Mouse (Mus musculus) embryo, embryonic 10.5 days (tissue): ENCODE measurements at regions not wholly inside any gene's neighbourhood (a gene's known extent, or its start where the extent isn't known, plus 50 kb on each side); places are given as distances from the start of the nearest gene placed in this dataset.
A peak's percentile ranks its signal among the peaks of the same experiment; 100 is the strongest.

Experiments
- DNase-seq: peaks from one replicate; pipeline ENCODE4 v3.0.0-alpha.2; 2015; ENCODE audit warnings: low spot score

DNA sequence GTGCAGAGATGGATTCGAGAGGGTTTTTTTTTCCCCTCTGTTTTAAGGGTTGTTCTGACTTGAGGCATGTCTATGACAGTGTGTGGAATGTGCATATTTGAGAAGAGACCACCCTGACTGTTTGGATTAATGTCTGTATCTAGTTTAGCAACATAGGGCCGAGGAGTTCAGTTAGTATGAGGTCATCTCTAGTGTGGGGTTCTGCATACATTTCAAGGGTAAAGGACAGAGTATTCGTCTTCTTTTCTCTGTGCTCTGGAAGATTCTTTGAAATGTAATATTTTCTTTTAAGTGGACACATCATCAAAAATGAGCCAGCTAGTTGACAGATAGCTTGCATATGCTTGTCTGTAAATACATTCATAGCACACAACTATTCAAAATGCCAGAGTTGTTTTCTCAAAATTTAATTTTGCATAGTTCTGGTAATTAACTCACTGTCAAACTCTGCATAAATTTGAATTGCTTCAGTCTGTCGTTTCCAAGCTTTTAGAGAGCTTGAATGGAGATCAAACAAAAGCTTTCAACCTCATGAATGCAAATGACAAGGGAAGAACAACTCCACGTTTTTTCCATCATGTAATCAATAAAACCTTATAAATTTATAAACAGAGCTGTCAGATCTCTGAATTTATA is 415.5 kb downstream of the Adamts20 start:
- no peak for DNase-seq

DNA sequence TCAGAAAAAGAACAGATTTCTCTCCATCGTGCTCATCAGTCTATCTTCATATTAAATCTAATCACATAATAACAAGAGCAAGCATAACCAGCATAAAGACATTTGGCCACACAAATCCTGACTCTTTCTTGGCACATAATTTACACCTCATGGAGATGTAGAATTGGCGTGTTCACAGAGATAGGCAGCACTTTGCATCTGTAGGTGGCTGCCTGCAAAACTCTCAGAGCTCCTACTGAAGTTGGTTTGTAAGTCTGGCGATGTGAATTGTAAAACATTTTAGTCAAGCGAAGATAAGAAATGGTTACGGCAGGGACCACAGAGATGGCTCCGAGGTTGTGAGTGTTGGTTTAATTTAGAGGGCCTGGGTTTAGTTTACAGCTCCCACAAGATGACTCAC is 419.0 kb downstream of the Adamts20 start:
- DNase-seq: no peak

DNA sequence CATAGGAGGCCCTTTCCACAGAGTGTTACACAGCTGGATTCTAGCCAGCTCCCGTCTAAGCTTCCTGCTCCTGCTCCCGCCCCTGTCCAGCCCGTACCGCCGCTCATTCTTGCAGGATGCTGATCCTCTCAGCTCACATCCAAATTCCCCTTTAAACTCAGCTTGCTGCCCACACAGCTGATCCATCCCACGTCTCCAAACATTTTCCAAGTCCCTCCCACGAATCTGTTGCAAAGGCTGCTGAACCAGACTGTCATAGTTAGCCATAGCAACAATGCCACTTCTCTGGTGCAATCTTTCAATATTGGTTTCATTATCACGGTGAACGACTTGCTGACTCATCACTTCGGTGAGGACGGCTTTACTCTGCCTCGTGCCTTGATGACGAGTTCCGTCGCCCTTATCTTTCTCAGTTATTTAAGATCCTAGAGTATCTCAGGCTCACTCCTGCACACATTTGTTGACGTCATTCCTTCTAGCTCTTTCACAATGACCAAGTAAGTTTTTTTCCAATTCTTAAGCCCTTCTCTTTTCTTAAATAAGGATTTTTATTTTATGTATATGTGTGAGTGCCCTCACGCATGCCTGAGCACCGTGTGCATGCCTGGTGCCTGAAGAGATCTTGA is 420.0 kb downstream of the Adamts20 start:
- no peak for DNase-seq

DNA sequence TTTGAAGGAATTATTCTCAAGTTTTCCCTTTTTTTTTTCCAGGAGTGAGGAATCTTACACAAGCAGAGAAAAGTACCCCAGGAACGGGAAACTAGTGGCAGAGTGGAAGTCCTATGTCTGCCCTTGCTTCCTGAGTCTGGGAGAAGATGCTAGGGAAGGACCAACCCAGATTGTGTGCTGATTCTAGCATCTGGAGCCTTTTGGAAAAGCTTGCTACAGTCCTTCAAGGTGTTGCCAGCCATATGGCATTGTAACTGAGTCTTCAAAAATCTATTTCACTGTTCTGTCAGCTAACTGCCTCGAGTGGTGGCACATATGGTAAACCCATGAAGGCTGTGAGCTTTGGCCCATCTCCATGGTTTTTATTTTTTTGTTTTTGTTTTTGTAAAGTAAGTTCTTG is 432.3 kb downstream of the Adamts20 start:
- DNase-seq: no peak

DNA sequence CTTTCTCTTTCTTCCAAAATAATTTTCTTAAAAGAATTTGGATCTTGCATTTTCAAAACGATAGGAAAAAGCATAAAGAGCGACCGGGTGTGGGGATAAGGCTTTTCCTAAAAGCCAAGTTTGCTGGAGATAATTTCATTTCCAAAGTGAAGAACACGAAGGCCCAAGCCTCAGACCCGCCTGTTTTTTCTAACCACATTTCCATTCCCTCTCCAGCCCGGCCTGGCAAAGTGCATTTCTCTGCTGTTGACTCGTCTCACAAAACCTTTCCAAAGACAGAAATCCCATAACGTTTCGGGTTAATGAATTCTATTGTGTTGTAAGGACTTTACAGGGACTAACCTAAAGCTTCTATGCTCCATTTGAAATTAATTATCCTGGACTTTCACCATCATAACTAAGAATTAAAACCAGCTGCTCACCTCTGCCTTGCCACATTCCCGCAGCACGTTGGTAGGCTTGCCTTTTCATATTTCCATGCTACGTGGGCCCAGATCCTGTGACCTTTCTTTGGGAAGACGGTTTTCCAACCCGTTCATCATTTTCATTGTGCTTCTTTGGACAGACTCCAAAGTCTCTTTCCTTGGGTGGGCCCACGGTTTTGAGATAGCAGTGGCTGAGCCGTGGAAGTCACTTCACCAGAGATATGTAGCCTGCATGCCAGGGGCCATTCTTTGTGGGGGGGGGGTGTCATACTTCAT is 430.5 kb upstream of the Prickle1 start:
- peak; percentile 53 for DNase-seq

DNA sequence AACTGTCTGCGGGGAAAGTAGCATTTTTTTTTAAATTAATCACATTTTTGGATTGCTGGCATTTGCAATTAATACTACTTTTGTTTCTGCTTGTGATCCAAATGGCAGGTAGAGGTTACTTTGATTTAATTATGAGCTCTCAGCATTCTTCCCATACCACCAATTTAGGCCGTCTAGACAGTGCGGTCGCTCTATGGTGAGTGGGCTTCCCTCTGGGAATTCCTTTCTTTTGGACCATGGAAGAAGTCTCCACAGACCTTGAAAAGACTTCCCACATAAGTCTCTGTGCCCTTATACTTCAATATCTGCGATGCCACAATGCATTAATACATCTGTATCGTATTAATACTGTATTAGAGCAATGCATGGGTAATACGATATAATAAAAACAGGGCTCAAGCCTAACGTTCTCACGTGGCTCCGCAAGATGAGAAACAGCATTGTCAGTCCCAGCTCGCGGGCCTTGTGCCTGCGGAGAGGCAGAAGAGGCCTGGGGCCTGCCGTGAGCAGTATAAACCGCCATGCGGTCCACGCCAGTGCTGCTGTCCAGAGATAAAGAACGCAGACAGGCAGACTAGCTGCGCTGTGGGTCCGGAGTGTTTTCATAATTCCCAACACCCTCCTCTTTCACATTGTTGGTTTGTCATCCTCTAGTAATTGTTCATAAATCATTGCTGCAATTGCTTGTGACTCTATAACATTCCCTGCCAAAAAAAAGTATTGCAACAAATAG is 429.7 kb upstream of the Prickle1 start:
- no peak for DNase-seq

DNA sequence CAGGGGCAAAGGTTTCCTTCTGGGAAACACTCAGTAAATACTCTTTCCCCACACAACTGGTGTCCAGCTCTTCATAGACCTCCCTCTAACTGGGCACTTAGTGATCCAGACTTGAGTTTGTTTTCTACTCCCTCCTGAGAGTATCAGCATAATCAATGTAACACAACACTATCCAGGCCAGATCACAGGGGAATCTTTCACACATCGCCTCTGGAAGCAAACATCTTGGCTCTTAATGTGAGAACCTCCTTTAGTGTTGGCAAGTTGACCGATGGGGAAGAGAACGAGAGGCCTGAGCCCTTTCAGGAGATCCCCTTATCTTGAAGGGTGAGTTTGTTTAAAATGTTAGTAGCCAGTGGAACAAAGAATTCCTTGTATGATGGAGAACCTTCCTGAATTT is 429.1 kb upstream of the Prickle1 start:
- no peak for DNase-seq

DNA sequence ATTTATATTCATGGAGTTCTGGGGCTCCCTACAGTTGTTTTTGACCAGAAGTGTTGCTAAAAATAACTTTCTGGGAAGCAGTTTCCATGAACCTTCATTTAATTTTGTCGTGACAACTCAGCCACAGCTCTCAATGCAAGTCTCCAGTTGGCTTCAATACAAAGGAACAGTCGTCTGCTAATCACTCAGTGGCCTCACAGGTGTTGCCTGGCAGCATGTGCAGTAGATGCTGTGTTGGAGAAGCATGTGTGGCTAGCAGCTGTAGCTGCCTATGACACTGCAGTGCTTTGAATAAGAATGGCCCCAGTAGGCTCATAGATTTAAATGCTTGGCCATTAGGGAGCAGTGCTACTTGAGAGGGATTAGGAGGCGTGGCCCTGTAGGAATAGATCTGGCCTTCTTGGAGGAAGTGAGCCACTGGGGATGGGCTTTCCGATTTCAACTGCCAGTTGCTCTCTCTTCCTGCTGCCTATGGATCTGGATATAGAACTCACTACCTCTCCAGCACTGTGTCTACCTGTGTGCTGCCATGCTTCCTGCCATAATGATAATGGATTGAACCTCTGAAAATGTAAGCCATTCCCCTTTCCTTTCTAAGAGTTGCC is 428.5 kb upstream of the Prickle1 start:
- no peak for DNase-seq

DNA sequence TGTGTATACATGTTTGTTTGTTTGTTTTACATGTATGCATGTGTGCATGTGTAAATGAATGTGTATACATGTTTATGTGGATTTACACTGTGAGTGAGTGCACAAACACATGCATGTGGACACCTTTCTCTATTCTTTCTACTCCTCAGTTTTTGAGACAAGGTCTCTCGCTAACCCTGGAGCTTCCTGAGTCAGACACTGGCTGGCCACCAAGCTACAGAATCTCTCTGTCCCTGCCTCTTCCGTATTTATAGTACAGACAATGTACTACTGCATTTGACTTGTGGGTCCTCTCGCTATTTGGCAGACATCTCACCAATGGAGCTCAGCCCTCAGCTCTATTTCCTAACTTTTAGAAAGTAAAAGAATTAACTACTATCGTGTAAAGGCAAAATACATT is 427.8 kb upstream of the Prickle1 start:
- DNase-seq: no peak

DNA sequence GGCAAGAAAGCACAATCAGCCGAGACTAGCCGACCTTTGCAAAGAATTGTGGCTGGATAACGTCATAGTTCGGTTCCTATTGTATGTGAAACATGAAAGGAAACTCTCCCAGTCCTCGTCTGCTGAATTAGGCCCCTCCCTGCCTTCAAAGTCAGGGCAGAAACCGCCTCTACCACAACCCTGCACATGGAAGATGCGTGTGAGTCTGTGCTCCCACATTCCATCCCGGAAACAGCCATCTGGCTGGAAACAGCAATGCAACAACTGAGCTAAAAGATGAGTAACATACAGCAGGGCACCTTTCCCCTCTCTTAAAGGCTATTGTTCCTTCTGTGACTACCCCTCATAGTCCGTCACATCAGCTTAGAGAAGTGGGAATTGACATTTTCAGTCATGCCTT is 422.1 kb upstream of the Prickle1 start:
- DNase-seq: no peak

DNA sequence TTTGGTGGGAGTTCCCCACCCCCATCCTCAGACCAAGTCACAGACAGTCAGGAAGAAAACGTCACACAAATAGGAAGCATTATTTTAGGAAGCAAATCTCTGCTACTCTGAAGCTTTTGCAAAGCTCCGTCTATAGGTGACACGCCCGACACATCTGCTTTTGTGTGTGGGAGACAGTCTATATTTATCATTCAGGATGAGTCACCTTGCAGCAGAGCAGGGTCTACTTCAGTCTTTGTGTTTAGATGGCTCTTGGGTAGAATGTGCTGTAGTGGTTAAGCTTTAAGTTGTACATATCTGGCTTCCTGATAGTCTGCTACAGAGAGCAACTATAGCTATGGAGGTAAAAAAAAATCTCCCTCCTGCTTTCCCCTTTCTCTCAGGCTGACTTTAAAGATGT is 415.8 kb upstream of the Prickle1 start:
- no peak for DNase-seq

DNA sequence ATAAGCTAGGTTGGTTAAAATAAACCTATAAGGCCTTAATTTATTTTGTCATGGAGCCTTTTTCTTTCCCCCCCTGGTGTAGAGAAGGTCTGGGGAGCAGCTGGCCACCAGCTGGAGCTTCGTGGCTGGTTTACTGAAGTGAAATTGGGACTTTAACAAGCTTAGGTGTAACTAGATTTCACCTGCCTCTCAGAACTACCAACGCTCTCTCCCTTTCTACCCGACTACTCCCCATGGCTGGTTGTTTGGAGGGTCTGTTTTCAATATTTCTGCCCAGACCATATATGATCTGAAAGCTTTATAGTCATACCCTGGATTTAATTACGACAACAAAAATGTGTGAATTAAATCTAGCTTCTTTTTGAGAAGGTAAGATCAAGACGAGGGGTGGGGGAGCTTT is 410.4 kb upstream of the Prickle1 start:
- DNase-seq: peak; percentile 27

DNA sequence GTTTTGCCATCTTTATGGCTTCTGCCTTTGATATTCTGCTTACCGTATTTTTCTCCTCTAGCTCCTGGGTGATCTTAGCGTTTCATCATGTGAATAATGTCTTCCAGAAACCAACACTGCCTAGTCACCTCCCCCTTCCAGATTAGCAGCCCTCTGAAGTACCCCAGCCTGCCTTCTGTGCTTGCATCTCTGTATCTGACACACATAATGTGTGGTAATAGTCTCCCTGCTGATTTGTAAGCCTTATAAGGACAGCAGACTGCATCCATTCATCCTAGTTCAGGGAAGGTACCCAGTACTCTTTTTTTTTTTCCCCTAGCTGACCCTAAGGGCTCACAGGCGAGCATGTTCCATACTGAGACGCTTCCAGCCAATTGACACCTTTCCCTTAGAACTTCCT is 409.2 kb upstream of the Prickle1 start:
- DNase-seq: peak; percentile 57

DNA sequence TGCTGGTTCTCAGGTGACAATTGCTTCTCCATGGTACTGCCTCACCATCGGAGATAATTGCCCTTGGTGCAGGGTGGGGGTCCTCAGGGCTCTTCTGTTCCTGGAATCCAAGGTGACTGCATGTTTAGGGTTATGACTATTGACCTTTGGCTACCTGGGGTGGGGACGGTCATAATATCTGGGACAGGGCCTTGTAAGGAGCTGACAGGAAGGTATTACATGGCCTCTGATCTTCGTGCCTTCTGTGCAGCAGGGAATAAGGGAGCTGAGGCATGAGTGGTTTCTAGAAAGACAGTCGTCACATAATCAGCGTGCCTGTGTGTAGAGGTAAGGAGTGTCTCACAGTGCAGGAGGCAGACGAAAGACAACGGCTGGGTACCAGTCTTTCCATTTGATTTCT is 407.5 kb upstream of the Prickle1 start:
- no peak for DNase-seq

DNA sequence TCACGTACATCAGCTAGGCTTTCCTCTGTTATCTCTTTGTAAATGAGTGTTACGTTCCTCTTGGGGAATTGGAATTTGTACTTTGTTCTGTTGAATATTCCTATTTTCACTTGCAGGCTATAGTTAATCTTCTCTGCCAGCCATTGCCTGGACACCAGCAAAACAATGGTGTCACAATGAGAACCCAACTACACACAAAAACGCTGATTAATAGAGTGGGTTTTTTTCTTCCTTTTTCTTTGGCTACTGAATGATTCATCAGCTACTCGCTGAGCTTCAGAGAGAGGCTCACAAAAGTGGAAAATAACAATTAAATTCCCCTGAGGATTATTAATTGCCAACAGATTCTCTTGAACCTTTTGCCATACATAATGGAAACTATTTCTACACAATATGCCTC is 398.9 kb upstream of the Prickle1 start:
- no peak for DNase-seq

DNA sequence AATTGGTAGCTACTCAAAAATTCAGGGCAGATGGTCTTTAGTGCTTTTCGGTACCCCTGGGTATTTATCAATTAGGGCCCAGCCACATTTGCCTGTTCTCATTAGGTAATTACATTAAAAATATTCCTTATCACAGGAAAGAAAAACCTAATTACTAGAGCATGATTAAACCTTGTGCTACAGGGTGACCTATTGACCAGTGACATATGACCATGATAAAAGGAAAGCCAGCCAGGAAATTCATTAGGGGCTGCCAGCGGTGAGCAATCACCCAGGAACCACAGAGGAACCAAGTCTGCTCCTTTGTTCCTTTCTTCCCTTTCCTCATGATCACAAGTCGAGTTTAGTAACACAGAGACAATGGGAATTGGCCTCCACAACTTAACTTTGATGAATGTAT is 394.4 kb upstream of the Prickle1 start:
- peak; percentile 42 for DNase-seq

DNA sequence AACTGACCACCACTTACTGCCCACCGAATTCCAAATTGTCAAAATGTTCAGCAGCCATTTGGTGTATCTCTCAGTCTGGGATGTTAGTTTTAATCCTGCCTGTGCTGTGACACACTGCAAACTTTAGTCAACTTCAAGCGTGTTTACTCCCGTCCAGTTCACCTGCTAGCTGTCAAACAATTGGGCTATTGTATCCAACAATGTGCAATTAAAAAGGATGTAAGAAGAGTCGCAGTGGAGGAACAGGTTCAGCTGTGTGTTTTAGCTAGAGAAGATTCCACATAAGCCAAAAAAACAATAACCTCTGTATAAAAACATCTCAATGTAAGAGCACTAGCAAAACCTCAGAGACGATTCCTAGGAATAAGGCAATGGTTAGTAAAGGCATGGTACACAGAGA is 392.7 kb upstream of the Prickle1 start:
- DNase-seq: no peak

DNA sequence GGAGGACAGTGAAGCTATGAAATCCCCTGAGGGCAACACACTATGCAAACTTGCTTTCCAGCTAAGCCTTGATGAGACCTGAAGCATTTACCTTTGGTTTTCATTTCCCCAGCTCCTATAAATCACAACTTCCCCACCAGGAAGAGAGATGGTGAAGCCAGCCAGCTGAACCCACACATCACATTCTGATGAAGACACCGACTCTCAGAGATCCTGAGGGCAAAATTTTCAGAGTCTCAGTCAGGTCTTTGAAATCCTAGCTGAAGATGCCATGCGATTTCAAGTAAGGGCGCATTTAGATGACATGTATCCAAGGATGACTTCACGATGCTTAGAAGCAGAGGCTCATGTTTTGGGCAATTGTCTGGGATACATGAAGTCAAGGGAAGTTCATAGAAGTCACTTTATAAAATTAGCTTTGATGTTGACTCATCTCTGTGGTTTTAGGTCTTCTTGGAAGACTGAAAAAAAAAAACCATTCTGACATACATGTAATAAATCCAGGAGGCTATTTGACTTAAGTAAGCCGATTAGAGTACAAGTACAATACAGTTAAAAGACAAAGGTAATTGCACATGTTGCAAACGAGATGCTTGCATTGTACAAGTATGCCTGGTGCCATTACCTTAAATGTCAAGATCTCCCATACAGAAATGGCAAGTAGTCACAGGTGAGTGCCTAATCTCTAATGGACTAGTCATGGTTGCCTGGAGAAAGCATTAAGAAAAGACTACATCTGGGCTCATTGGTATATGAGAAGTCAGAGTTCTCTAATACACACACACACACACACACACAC is 391.1 kb upstream of the Prickle1 start:
- no peak for DNase-seq

DNA sequence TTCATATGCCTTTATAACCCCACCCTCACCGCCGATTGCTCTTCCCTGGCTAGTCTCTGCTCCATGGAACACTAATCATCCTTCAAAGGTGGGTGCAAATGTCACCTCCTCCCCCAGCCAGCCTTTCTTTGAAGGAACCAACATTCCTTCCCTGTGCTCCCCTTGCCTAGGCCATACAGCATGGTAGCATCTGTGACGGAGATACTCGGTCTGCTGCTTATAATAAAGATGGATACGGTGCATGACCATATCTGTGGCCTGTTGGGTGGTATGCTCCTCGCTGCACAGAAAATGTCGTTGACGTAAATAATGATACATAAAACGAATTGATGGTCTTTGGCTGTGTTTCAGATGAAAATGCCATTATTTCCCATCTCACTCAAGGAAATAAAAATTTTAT is 386.4 kb upstream of the Prickle1 start:
- no peak for DNase-seq

DNA sequence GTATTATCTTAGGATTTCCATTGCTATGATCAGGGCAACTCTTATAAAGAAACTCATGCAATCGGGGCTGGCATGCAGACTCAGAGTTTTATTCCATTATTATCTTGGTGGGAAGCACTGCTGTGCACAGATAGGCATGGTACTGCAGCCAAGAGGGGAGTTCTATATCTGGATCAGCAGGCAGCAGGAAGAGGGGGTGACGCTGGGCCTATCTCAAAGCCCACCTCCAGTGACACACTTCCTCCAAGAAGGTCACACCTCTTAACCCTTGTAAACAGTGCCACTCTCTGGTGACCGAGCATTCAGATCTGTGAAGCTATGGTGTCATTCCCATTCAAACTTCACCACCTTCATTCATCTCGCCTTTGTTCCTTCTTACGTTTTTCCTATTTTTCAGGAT is 381.8 kb upstream of the Prickle1 start:
- DNase-seq: peak; percentile 17

DNA sequence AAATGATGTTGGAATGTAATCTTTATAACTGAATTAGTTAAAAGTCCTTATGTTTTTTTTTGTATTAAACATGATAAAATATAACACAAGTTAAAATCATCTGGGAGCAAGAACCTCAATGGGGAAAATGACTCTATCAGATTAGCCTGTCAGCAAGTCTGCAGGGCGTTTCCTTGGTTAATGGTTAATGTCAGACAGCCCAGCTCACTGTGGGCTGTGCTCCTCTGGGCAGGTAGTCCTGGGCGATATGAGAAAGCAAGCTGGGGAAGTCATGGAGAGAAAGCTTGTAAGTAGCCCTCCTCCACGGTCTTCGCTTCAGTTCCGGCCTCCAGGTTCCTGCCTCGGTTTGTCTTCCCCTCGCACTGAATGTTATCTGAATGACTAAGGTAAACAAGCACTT is 379.0 kb upstream of the Prickle1 start:
- no peak for DNase-seq

DNA sequence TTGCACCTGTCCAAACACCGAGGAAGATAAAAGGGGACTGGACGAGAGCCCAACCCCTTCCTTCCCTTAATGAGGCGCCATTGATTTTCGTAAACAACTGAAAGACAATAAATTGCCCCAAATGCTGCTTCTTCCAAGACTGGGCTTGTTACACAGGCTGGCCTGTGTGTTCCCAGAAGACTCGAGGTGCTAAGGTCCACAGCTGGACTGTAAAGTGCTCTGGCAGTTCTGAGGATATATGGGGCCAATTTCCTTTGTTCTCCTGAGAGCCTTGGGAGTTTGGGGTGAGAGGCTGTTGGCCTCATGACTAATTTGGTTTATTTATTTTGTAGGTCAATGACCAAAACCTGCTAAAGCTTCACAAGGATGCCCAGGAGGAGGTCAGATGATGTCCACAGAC is 377.3 kb upstream of the Prickle1 start:
- peak; percentile 22 for DNase-seq
